Mouse (Mus musculus): ENCODE measurements at regions not wholly inside any gene's neighbourhood (a gene's known extent, or its start where the extent isn't known, plus 50 kb on each side); places are given as distances from the start of the nearest gene placed in this dataset.

- TF ChIP-seq POLR2A (IDR thresholded peaks at IDR 0.05; ENCODE audit: borderline replicate concordance, low read depth, low read length) (no peak), CTCF (IDR thresholded peaks at IDR 0.05; ENCODE audit: low read depth, low read length) (no peak)
Measured at GRCm38 (mm10) chr19:15827990-15828705, 119.0 kb downstream of the Psat1 start.
